Mouse (Mus musculus): ENCODE results near the gene Cryaa. TPM values are rescaled to one million over a fixed set of nuclear protein-coding genes. Genes with fewer than 3 reads are reported as not detected.

Cryaa gene
- polyA plus RNA-seq, 1 experiment from 2014 or later: not detected

DNA sequence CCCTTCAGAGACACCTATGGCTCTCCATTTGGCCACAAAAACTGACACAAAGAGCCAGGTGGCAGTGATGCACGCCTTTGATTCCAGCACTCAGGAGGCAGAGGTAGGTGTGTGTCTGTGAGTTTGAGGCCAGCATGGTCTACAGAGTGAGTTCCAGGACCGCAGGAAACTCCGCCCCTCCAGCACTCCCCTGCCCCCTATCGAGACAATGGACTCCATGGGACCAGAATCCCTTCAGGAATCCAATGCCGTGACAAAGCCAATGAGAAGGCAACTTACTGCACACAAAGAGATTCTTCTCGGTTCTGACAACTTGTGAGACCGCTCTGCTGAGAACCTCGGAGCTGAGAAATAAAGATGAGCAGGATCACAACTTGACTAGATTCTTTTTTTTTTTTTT, 35.3 kb upstream of the Cryaa start:
- H3K4me1 ChIP-seq (replicated peaks): peaks cover 9% of the 10 kb centered on the region; the same call in 1 of the 2 replicates
- peaks cover 15% of the 10 kb centered on the region for H3K36me3 ChIP-seq
- H3K27me3 ChIP-seq (replicated peaks): no peaks in the 10 kb centered on the region
- H3K9ac ChIP-seq: no peak overlapping the region
- 48% methylated on average over 8 of the region's 8 CpGs for WGBS
- no peak overlapping the region for H3K4me3 ChIP-seq
- ATAC-seq (ENCODE audit: insufficient number of reproducible peaks, low FRiP score): no peak
- H3K27ac ChIP-seq (ENCODE audit: poor library complexity, severe bottlenecking): no peak overlapping the region
- H3K9me3 ChIP-seq (replicated peaks): no peaks in the 10 kb centered on the region
- H3K4me2 ChIP-seq: no peak overlapping the region

DNA sequence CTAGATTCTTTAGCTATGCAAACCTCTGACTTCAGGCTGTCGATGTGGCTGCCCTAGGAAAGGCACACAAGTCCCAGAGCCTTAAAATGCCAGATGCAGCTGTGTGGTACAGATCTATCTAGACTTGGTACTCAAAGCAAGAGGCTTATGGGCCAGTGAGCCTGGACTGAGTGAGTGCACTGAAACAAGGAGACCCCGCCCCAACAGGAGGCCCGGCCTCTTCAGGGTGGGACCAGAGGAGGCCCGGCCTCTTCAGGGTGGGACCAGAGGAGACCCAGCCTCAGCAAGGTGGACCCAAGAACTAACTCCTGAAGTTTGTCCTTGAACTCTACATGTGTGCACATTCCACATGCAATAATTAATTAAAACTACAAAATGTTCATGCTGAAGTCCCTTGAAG, 34.7 kb upstream of the Cryaa start:
- 72% methylated on average over 4 of the region's 4 CpGs for WGBS
- peak; percentile 55; the same call in 1 of the 2 replicates for ATAC-seq (ENCODE audit: insufficient number of reproducible peaks, low FRiP score)

DNA sequence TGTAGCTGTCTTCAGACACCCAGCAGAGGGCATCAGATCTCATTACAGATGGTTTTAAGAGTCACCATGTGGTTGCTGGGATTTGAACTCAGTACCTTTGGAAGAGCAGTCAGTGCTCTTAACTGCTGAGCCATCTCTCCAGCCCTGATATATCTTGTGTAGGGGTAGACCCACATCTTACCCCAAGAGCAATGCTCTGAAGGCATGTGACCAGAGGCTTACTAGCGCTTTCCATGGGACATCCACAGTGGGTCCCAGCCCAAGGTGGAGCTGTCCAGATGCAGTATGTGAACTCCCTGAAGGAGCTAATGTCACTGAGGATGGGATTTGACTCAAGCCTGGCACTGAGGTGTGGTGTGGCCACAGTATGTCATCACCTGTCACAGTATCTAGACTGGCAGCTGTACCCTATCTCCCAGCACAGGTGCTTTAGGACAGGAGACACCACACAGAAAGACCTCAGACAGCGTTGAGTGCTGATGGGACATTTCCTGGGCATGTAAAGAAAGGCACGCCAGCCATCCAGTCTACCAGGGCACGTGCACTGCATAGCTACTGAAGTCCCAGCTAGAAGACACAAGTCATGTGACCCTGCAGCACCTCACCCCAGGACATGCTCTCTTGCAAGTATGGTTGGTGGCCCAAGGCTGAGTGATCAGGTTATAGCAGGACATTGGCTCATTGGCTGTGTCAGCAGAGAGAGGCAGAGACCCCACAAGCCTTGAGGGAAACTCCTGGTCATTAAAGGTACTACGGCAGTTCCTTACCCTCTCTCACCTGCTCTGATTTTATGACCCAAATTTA, 31.2 kb upstream of the Cryaa start:
- no peak overlapping the region for H3K4me3 ChIP-seq
- no peaks in the 10 kb centered on the region for H3K4me1 ChIP-seq (replicated peaks)
- WGBS: 87% methylated on average over 5 of the region's 5 CpGs
- H3K4me2 ChIP-seq: no peak overlapping the region
- no peak overlapping the region for H3K27ac ChIP-seq (ENCODE audit: poor library complexity, severe bottlenecking)
- H3K27me3 ChIP-seq (replicated peaks): no peaks in the 10 kb centered on the region
- H3K9me3 ChIP-seq (replicated peaks): no peaks in the 10 kb centered on the region
- peaks cover 55% of the 10 kb centered on the region for H3K36me3 ChIP-seq
- no peak overlapping the region for H3K9ac ChIP-seq
- no peak for ATAC-seq (ENCODE audit: insufficient number of reproducible peaks, low FRiP score)

More for the DNA sequence above, 34.7 kb upstream of the Cryaa start:
- Histone ChIP-seq H3K9ac (no peak overlapping the region), H3K4me2 (no peak overlapping the region), H3K4me1 (replicated peaks) (peaks cover 3% of the 10 kb centered on the region; the same call in 1 of the 2 replicates), H3K4me3 (no peak overlapping the region), H3K9me3 (replicated peaks) (no peaks in the 10 kb centered on the region), H3K27ac (ENCODE audit: poor library complexity, severe bottlenecking) (no peak overlapping the region), H3K36me3 (peaks cover 20% of the 10 kb centered on the region), H3K27me3 (replicated peaks) (no peaks in the 10 kb centered on the region)

GRCm38 (mm10) chr17:31652152-31652551, 25.5 kb upstream of the Cryaa start:
- ATAC-seq (ENCODE audit: insufficient number of reproducible peaks, low FRiP score): no peak
- Histone ChIP-seq H3K4me2 (no peak overlapping the region), H3K27me3 (replicated peaks) (no peaks in the 10 kb centered on the region), H3K9me3 (replicated peaks) (no peaks in the 10 kb centered on the region), H3K27ac (ENCODE audit: poor library complexity, severe bottlenecking) (no peak overlapping the region), H3K4me3 (no peak overlapping the region), H3K4me1 (replicated peaks) (peaks cover 20% of the 10 kb centered on the region), H3K9ac (no peak overlapping the region), H3K36me3 (peaks cover 88% of the 10 kb centered on the region)
- WGBS: 79% methylated on average over 14 of the region's 14 CpGs

- H3K9me3 ChIP-seq (replicated peaks): no peaks in the 10 kb centered on the region
- H3K9ac ChIP-seq: no peak overlapping the region
- no peak overlapping the region for H3K4me3 ChIP-seq
- peaks cover 79% of the 10 kb centered on the region for H3K36me3 ChIP-seq
- ATAC-seq (ENCODE audit: insufficient number of reproducible peaks, low FRiP score): no peak
- H3K27ac ChIP-seq (ENCODE audit: poor library complexity, severe bottlenecking): no peak overlapping the region
- H3K4me1 ChIP-seq (replicated peaks): peaks cover 26% of the 10 kb centered on the region
- H3K4me2 ChIP-seq: no peak overlapping the region
- WGBS: 87% methylated on average over 6 of the region's 6 CpGs
- no peaks in the 10 kb centered on the region for H3K27me3 ChIP-seq (replicated peaks)
Observed at GRCm38 (mm10) chr17:31653277-31653676, 24.3 kb upstream of the Cryaa start.

DNA sequence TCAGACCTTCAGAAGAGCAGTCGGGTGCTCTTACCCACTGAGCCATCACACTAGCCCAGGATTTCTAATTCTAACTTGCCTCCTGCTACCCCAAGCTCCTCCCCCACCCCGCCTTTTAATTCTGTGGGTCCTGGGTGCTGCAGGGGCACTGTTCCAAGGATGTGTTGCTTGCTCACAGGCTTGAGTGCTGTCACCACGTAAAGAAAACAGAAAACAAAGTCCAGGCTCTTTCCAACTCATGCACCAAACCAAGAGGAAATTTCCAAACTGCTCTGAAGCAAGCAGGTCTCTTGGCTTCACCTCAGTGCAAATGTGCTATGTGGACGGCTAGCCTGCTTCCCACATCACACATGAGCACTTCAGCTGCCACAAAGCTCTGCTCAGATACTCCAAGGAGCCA, 22.2 kb upstream of the Cryaa start:
- ATAC-seq (ENCODE audit: insufficient number of reproducible peaks, low FRiP score): no peak
- H3K4me1 ChIP-seq (replicated peaks): peaks cover 30% of the 10 kb centered on the region
- no peaks in the 10 kb centered on the region for H3K27me3 ChIP-seq (replicated peaks)
- H3K27ac ChIP-seq (ENCODE audit: poor library complexity, severe bottlenecking): no peak overlapping the region
- no peak overlapping the region for H3K4me3 ChIP-seq
- 60% methylated on average over 4 of the region's 4 CpGs for WGBS
- H3K4me2 ChIP-seq: no peak overlapping the region
- H3K9ac ChIP-seq: 0 out of 2 replicates have a peak overlapping the region, but pooled peaks have one; percentile 42
- H3K9me3 ChIP-seq (replicated peaks): no peaks in the 10 kb centered on the region
- peaks cover 59% of the 10 kb centered on the region for H3K36me3 ChIP-seq

- H3K4me1 ChIP-seq (replicated peaks): peaks cover 30% of the 10 kb centered on the region
- no peaks in the 10 kb centered on the region for H3K9me3 ChIP-seq (replicated peaks)
- no peaks in the 10 kb centered on the region for H3K27me3 ChIP-seq (replicated peaks)
- no peak for ATAC-seq (ENCODE audit: insufficient number of reproducible peaks, low FRiP score)
- H3K36me3 ChIP-seq: peaks cover 46% of the 10 kb centered on the region
- no peak overlapping the region for H3K9ac ChIP-seq
- WGBS: 83% methylated on average over 5 of the region's 5 CpGs
- H3K4me3 ChIP-seq: peak overlapping the region; percentile 96; the same call in 1 of the 2 replicates
- peak overlapping the region; percentile 88; the same call in 1 of the 2 replicates for H3K4me2 ChIP-seq
- no peak overlapping the region for H3K27ac ChIP-seq (ENCODE audit: poor library complexity, severe bottlenecking)
Observed at GRCm38 (mm10) chr17:31656682-31657081, 20.9 kb upstream of the Cryaa start.

- 53% methylated on average over 12 of the region's 12 CpGs for WGBS
- H3K4me3 ChIP-seq: peak overlapping the region; percentile 96
- peak overlapping the region; percentile 98 for H3K9ac ChIP-seq
- no peak overlapping the region for H3K27ac ChIP-seq (ENCODE audit: poor library complexity, severe bottlenecking)
- H3K9me3 ChIP-seq (replicated peaks): no peaks in the 10 kb centered on the region
- H3K4me1 ChIP-seq (replicated peaks): peaks cover 30% of the 10 kb centered on the region
- H3K4me2 ChIP-seq: peak overlapping the region; percentile 88
- H3K27me3 ChIP-seq (replicated peaks): no peaks in the 10 kb centered on the region
- H3K36me3 ChIP-seq: peaks cover 39% of the 10 kb centered on the region
- ATAC-seq (ENCODE audit: insufficient number of reproducible peaks, low FRiP score): no peak
Observed at GRCm38 (mm10) chr17:31657141-31657983, 20.2 kb upstream of the Cryaa start.

- H3K4me3 ChIP-seq: peak overlapping the region; percentile 96
- WGBS: under 1% methylated on average over 27 of the region's 27 CpGs
Observed at GRCm38 (mm10) chr17:31658136-31658467, 19.5 kb upstream of the Cryaa start.

GRCm38 (mm10) chr17:31658468-31659185, 19.0 kb upstream of the Cryaa start, which contains the start of gene U2af1:
TSS of gene U2af1 (minus strand) at chr17:31658892.
- under 1% methylated on average over 74 of the region's 77 CpGs for WGBS
- peak; percentile 99 for ATAC-seq (ENCODE audit: insufficient number of reproducible peaks, low FRiP score)
- H3K9me3 ChIP-seq (replicated peaks): no peaks in the 10 kb centered on the region
- peaks cover 26% of the 10 kb centered on the region for H3K36me3 ChIP-seq
- H3K27me3 ChIP-seq (replicated peaks): no peaks in the 10 kb centered on the region
- H3K27ac ChIP-seq (ENCODE audit: poor library complexity, severe bottlenecking): peak within 1 kb of the TSS; percentile 77
- H3K4me2 ChIP-seq: peak within 1 kb of the TSS; percentile 88
- H3K9ac ChIP-seq: peak within 1 kb of the TSS; percentile 98
- H3K4me3 ChIP-seq: peak within 1 kb of the TSS; percentile 96
- H3K4me1 ChIP-seq (replicated peaks): peaks cover 27% of the 10 kb centered on the region

More at GRCm38 (mm10) chr17:31658136-31658467, 19.5 kb upstream of the Cryaa start:
- H3K9ac ChIP-seq: peak overlapping the region; percentile 98
- H3K36me3 ChIP-seq: peaks cover 32% of the 10 kb centered on the region
- H3K4me1 ChIP-seq (replicated peaks): peaks cover 30% of the 10 kb centered on the region
- peak overlapping the region; percentile 77 for H3K27ac ChIP-seq (ENCODE audit: poor library complexity, severe bottlenecking)
- 0 out of 2 replicates have a peak, but pooled peaks have one; percentile 0 for ATAC-seq (ENCODE audit: insufficient number of reproducible peaks, low FRiP score)
- no peaks in the 10 kb centered on the region for H3K9me3 ChIP-seq (replicated peaks)
- peak overlapping the region; percentile 88 for H3K4me2 ChIP-seq
- no peaks in the 10 kb centered on the region for H3K27me3 ChIP-seq (replicated peaks)
